Mouse (Mus musculus): Measurements from ENCODE around the gene Gramd2. TPM values are rescaled to one million over a fixed set of nuclear protein-coding genes. Genes with fewer than 3 reads are reported as not detected.

Gene Gramd2
- polyA plus RNA-seq, 1 experiment, result 1.8 TPM

GRCm38 (mm10) chr9:59664664-59665256, 15.2 kb upstream of the Gramd2 start:
- Histone ChIP-seq H3K36me3 (ENCODE audit: control insufficient read depth, insufficient read depth) (peaks cover 99% of the 10 kb centered on the region), H3ac (ENCODE audit: control insufficient read depth, insufficient read length, low read depth) (no peak overlapping the region), H3K4me3 (ENCODE audit: insufficient read depth, poor library complexity, severe bottlenecking) (no peak overlapping the region), H3K79me3 (ENCODE audit: low read depth) (peaks cover 85% of the 10 kb centered on the region), H3K79me2 (ENCODE audit: control insufficient read depth, insufficient read depth) (peaks cover 100% of the 10 kb centered on the region), H3K27me3 (ENCODE audit: control insufficient read depth, insufficient read depth, insufficient read length) (no peaks in the 10 kb centered on the region)
- TF ChIP-seq FOSL1 (IDR thresholded peaks at IDR 0.05; ENCODE audit: insufficient read depth, low read length, poor library complexity, severe bottlenecking) (no peak), CTCF (IDR thresholded peaks at IDR 0.05; ENCODE audit: control insufficient read depth, insufficient read depth, insufficient read length) (no peak), CEBPB (IDR thresholded peaks at IDR 0.05; ENCODE audit: low read depth) (no peak), MYOD1 (IDR thresholded peaks at IDR 0.05; ENCODE audit: control insufficient read depth, insufficient read length, low read depth) (no peak), USF1 (IDR thresholded peaks at IDR 0.05; ENCODE audit: low read depth) (no peak), MYOG (IDR thresholded peaks at IDR 0.05; ENCODE audit: control insufficient read depth, extremely low read depth, insufficient read length) (no peak), MAX (IDR thresholded peaks at IDR 0.05) (no peak)

- H3K27me3 ChIP-seq (ENCODE audit: control insufficient read depth, insufficient read depth, insufficient read length), result no peaks in the 10 kb centered on the region
- no peak overlapping the region for H3K4me3 ChIP-seq (ENCODE audit: insufficient read depth, poor library complexity, severe bottlenecking)
- H3ac ChIP-seq (ENCODE audit: control insufficient read depth, insufficient read length, low read depth), result no peak overlapping the region
- H3K79me2 ChIP-seq (ENCODE audit: control insufficient read depth, insufficient read depth), result peaks cover 100% of the 10 kb centered on the region
- H3K36me3 ChIP-seq (ENCODE audit: control insufficient read depth, insufficient read depth), result peaks cover 99% of the 10 kb centered on the region
- TF ChIP-seq CEBPB (IDR thresholded peaks at IDR 0.05; ENCODE audit: low read depth), result no peak
- no peak for TF ChIP-seq CTCF (IDR thresholded peaks at IDR 0.05; ENCODE audit: control insufficient read depth, insufficient read depth, insufficient read length)
- TF ChIP-seq FOSL1 (IDR thresholded peaks at IDR 0.05; ENCODE audit: insufficient read depth, low read length, poor library complexity, severe bottlenecking), result no peak
- TF ChIP-seq MYOG (IDR thresholded peaks at IDR 0.05; ENCODE audit: control insufficient read depth, extremely low read depth, insufficient read length), result no peak
- TF ChIP-seq USF1 (IDR thresholded peaks at IDR 0.05; ENCODE audit: low read depth), result no peak
- no peak for TF ChIP-seq MAX (IDR thresholded peaks at IDR 0.05)
- no peak for TF ChIP-seq MYOD1 (IDR thresholded peaks at IDR 0.05; ENCODE audit: control insufficient read depth, insufficient read length, low read depth)
- peaks cover 78% of the 10 kb centered on the region for H3K79me3 ChIP-seq (ENCODE audit: low read depth)
Observed at GRCm38 (mm10) chr9:59666016-59666415, 13.9 kb upstream of the Gramd2 start.

GRCm38 (mm10) chr9:59666813-59667212, 13.1 kb upstream of the Gramd2 start:
- H3K79me3 ChIP-seq (ENCODE audit: low read depth), result peaks cover 73% of the 10 kb centered on the region
- H3K4me3 ChIP-seq (ENCODE audit: insufficient read depth, poor library complexity, severe bottlenecking), result no peak overlapping the region
- peaks cover 100% of the 10 kb centered on the region for H3K79me2 ChIP-seq (ENCODE audit: control insufficient read depth, insufficient read depth)
- H3ac ChIP-seq (ENCODE audit: control insufficient read depth, insufficient read length, low read depth), result no peak overlapping the region
- TF ChIP-seq CEBPB (IDR thresholded peaks at IDR 0.05; ENCODE audit: low read depth) (no peak), FOSL1 (IDR thresholded peaks at IDR 0.05; ENCODE audit: insufficient read depth, low read length, poor library complexity, severe bottlenecking) (no peak), MAX (IDR thresholded peaks at IDR 0.05) (no peak), CTCF (IDR thresholded peaks at IDR 0.05; ENCODE audit: control insufficient read depth, insufficient read depth, insufficient read length) (no peak), MYOD1 (IDR thresholded peaks at IDR 0.05; ENCODE audit: control insufficient read depth, insufficient read length, low read depth) (no peak)
- peaks cover 99% of the 10 kb centered on the region for H3K36me3 ChIP-seq (ENCODE audit: control insufficient read depth, insufficient read depth)
- no peaks in the 10 kb centered on the region for H3K27me3 ChIP-seq (ENCODE audit: control insufficient read depth, insufficient read depth, insufficient read length)

- Histone ChIP-seq H3K27me3 (ENCODE audit: control insufficient read depth, insufficient read depth, insufficient read length) (no peaks in the 10 kb centered on the region), H3K4me3 (ENCODE audit: insufficient read depth, poor library complexity, severe bottlenecking) (no peak overlapping the region), H3K36me3 (ENCODE audit: control insufficient read depth, insufficient read depth) (peaks cover 99% of the 10 kb centered on the region), H3K79me2 (ENCODE audit: control insufficient read depth, insufficient read depth) (peaks cover 100% of the 10 kb centered on the region), H3ac (ENCODE audit: control insufficient read depth, insufficient read length, low read depth) (no peak overlapping the region), H3K79me3 (ENCODE audit: low read depth) (peaks cover 69% of the 10 kb centered on the region)
- TF ChIP-seq CTCF (IDR thresholded peaks at IDR 0.05; ENCODE audit: control insufficient read depth, insufficient read depth, insufficient read length) (no peak), MYOD1 (IDR thresholded peaks at IDR 0.05; ENCODE audit: control insufficient read depth, insufficient read length, low read depth) (no peak), FOSL1 (IDR thresholded peaks at IDR 0.05; ENCODE audit: insufficient read depth, low read length, poor library complexity, severe bottlenecking) (no peak), CEBPB (IDR thresholded peaks at IDR 0.05; ENCODE audit: low read depth) (no peak), MAX (IDR thresholded peaks at IDR 0.05) (no peak), MYOG (IDR thresholded peaks at IDR 0.05; ENCODE audit: control insufficient read depth, extremely low read depth, insufficient read length) (no peak), USF1 (IDR thresholded peaks at IDR 0.05; ENCODE audit: low read depth) (no peak)
Observed at GRCm38 (mm10) chr9:59667250-59667649, 12.7 kb upstream of the Gramd2 start.

- Histone ChIP-seq H3ac (ENCODE audit: control insufficient read depth, insufficient read length, low read depth) (no peak overlapping the region), H3K79me3 (ENCODE audit: low read depth) (peaks cover 63% of the 10 kb centered on the region), H3K36me3 (ENCODE audit: control insufficient read depth, insufficient read depth) (peaks cover 100% of the 10 kb centered on the region), H3K4me3 (ENCODE audit: insufficient read depth, poor library complexity, severe bottlenecking) (no peak overlapping the region), H3K79me2 (ENCODE audit: control insufficient read depth, insufficient read depth) (peaks cover 100% of the 10 kb centered on the region), H3K27me3 (ENCODE audit: control insufficient read depth, insufficient read depth, insufficient read length) (no peaks in the 10 kb centered on the region)
- TF ChIP-seq MYOD1 (IDR thresholded peaks at IDR 0.05; ENCODE audit: control insufficient read depth, insufficient read length, low read depth) (no peak), MAX (IDR thresholded peaks at IDR 0.05) (no peak), CTCF (IDR thresholded peaks at IDR 0.05; ENCODE audit: control insufficient read depth, insufficient read depth, insufficient read length) (no peak)
Observed at GRCm38 (mm10) chr9:59667904-59668303, 12.0 kb upstream of the Gramd2 start.

DNA sequence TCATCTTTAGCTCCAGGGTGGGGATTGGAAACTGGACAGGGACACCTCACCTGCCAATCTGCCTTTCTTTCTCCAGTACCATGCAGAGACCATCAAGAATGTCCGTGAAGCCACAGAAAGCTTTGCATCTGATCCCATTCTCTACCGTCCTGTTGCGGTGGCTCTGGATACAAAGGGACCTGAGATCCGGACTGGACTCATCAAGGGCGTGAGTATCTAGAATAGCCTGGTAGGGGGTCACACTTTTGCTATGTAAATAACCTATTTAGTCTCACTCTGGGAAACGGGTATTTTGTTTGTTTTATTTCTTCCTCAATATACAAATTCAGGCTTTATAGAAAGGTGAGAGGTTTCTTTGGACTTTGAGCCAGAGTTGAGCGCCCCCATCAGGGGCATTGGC, 11.5 kb upstream of the Gramd2 start:
- no peak for TF ChIP-seq CTCF (IDR thresholded peaks at IDR 0.05; ENCODE audit: control insufficient read depth, insufficient read depth, insufficient read length)
- no peak for TF ChIP-seq CEBPB (IDR thresholded peaks at IDR 0.05; ENCODE audit: low read depth)
- TF ChIP-seq MYOD1 (IDR thresholded peaks at IDR 0.05; ENCODE audit: control insufficient read depth, insufficient read length, low read depth), result no peak
- TF ChIP-seq FOSL1 (IDR thresholded peaks at IDR 0.05; ENCODE audit: insufficient read depth, low read length, poor library complexity, severe bottlenecking), result no peak
- TF ChIP-seq MYOG (IDR thresholded peaks at IDR 0.05; ENCODE audit: control insufficient read depth, extremely low read depth, insufficient read length), result no peak
- TF ChIP-seq MAX (IDR thresholded peaks at IDR 0.05), result no peak
- no peak for TF ChIP-seq USF1 (IDR thresholded peaks at IDR 0.05; ENCODE audit: low read depth)
- Histone ChIP-seq H3ac (ENCODE audit: control insufficient read depth, insufficient read length, low read depth) (no peak overlapping the region), H3K27me3 (ENCODE audit: control insufficient read depth, insufficient read depth, insufficient read length) (no peaks in the 10 kb centered on the region), H3K36me3 (ENCODE audit: control insufficient read depth, insufficient read depth) (peaks cover 100% of the 10 kb centered on the region), H3K4me3 (ENCODE audit: insufficient read depth, poor library complexity, severe bottlenecking) (no peak overlapping the region), H3K79me3 (ENCODE audit: low read depth) (peaks cover 57% of the 10 kb centered on the region), H3K79me2 (ENCODE audit: control insufficient read depth, insufficient read depth) (peaks cover 95% of the 10 kb centered on the region)

All from C2C12 (cell line).